Mouse (Mus musculus) embryonic facial prominence, embryonic 12.5 days (tissue): ENCODE results near the gene Rnf38. TPM values are rescaled to one million over a fixed set of nuclear protein-coding genes. Genes with fewer than 3 reads are reported as not detected.
A peak's percentile ranks its signal among the peaks of the same experiment; 100 is the strongest.

ENCODE experiments used
- ATAC-seq: fragments of 200-750 bp; cut with Nextera tagmentation; 2 replicates; pipeline ENCODE4 v1.8.0; 2017; ENCODE audit not compliant: insufficient number of reproducible peaks, insufficient read depth, low FRiP score, low TSS enrichment
- H3K27ac ChIP-seq: fragments of 300-500 bp; sonication (generic); 2 replicates; pipeline ENCODE4 v1.5.1; 2016; ENCODE audit warnings: mild to moderate bottlenecking
- H3K27me3 ChIP-seq: fragments of 300-500 bp; sonication (generic); 2 replicates; pipeline ENCODE4 v1.6.1; 2016; ENCODE audit warnings: mild to moderate bottlenecking, moderate library complexity
- H3K36me3 ChIP-seq: fragments of 300-500 bp; sonication (generic); 2 replicates; pipeline ENCODE4 v1.6.1; 2016; ENCODE audit warnings: mild to moderate bottlenecking
- H3K4me1 ChIP-seq: fragments of 300-500 bp; sonication (generic); 2 replicates; pipeline ENCODE4 v1.6.1; 2016
- H3K4me2 ChIP-seq: fragments of 300-500 bp; sonication (generic); replicated peaks from 2 replicates; pipeline ENCODE4 v1.6.1; 2016; ENCODE audit warnings: mild to moderate bottlenecking, moderate library complexity
- H3K4me3 ChIP-seq: fragments of 300-500 bp; sonication (generic); 2 replicates; pipeline ENCODE4 v1.5.1; 2016; ENCODE audit warnings: mild to moderate bottlenecking
- H3K9ac ChIP-seq: fragments of 300-500 bp; sonication (generic); 2 replicates; pipeline ENCODE4 v1.6.1; 2016; ENCODE audit warnings: mild to moderate bottlenecking, moderate library complexity
- H3K9me3 ChIP-seq: fragments of 300-500 bp; sonication (generic); 2 replicates; pipeline ENCODE4 v1.6.1; 2016; ENCODE audit warnings: mild to moderate bottlenecking, moderate library complexity
- WGBS: fragments of 180-500 bp; shearing (Covaris S2); methylation state at CpG from one replicate; pipeline ENCODE4 v1.1.7; 2016; 5-methylcytosine and 5-hydroxymethylcytosine counted together
- polyA plus RNA-seq: library from polyadenylated mRNA; unstranded; fragments of >200 nt; fragmentation: Nextera tagmentation; extraction: Ambion mirVana; gene quantifications from 2 replicates; pipeline ENCODE4 v1.2.1, GENCODE M21; 2016

Gene Rnf38
- polyA plus RNA-seq, 1 experiment from 2014 or later, result 33.3 TPM

- Histone ChIP-seq H3K9ac (no peak overlapping the region), H3K36me3 (no peaks in the 10 kb centered on the region), H3K4me3 (no peak overlapping the region), H3K27ac (no peak overlapping the region), H3K4me1 (peaks cover 7% of the 10 kb centered on the region), H3K9me3 (no peaks in the 10 kb centered on the region), H3K4me2 (no peak overlapping the region), H3K27me3 (no peaks in the 10 kb centered on the region)
- 39% methylated on average over 10 of the region's 10 CpGs for WGBS
- no peak for ATAC-seq
These were observed 16.7 kb downstream of the Rnf38 start for GRCm38 (mm10) chr4:44216797-44217442.

- ATAC-seq, result no peak
- Histone ChIP-seq H3K4me2 (no peak overlapping the region), H3K4me1 (no peaks in the 10 kb centered on the region), H3K27me3 (no peaks in the 10 kb centered on the region), H3K36me3 (no peaks in the 10 kb centered on the region), H3K9ac (no peak overlapping the region), H3K27ac (no peak overlapping the region), H3K9me3 (no peaks in the 10 kb centered on the region), H3K4me3 (no peak overlapping the region)
- WGBS, result 83% methylated on average over 1 of the region's 1 CpGs
These were observed 33.6 kb downstream of the Rnf38 start for GRCm38 (mm10) chr4:44199968-44200367.

DNA sequence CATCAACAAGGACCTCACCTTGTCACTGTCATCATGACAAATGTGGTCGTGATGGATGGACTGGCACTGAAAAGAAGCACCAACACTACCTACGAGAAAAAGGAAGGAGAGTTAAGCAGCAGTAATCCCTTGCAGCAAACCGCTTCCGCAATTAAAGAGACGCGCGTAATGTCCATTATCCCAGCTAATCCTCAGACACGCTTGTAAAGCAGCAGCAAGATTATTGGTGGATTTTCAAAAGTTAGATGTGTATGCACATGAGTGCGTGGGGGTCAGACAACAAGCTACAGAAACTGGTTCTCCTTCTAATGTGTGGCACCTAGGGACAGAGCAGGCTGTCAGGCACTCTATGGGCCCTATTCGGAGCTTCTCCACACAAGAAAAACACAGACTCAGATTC, 46.2 kb downstream of the Rnf38 start:
- no peaks in the 10 kb centered on the region for H3K4me1 ChIP-seq
- H3K9ac ChIP-seq, result no peak overlapping the region
- no peak overlapping the region for H3K4me2 ChIP-seq
- H3K4me3 ChIP-seq, result no peak overlapping the region
- H3K9me3 ChIP-seq, result no peaks in the 10 kb centered on the region
- ATAC-seq, result no peak
- no peaks in the 10 kb centered on the region for H3K36me3 ChIP-seq
- WGBS, result 75% methylated on average over 10 of the region's 10 CpGs
- no peak overlapping the region for H3K27ac ChIP-seq
- H3K27me3 ChIP-seq, result no peaks in the 10 kb centered on the region

GRCm38 (mm10) chr4:44183862-44184261, 49.7 kb downstream of the Rnf38 start:
- no peak for ATAC-seq
- no peaks in the 10 kb centered on the region for H3K27me3 ChIP-seq
- no peaks in the 10 kb centered on the region for H3K36me3 ChIP-seq
- H3K4me1 ChIP-seq, result no peaks in the 10 kb centered on the region
- no peaks in the 10 kb centered on the region for H3K9me3 ChIP-seq
- WGBS, result 65% methylated on average over 1 of the region's 1 CpGs
- no peak overlapping the region for H3K27ac ChIP-seq
- H3K4me3 ChIP-seq, result no peak overlapping the region
- no peak overlapping the region for H3K9ac ChIP-seq
- H3K4me2 ChIP-seq, result no peak overlapping the region

DNA sequence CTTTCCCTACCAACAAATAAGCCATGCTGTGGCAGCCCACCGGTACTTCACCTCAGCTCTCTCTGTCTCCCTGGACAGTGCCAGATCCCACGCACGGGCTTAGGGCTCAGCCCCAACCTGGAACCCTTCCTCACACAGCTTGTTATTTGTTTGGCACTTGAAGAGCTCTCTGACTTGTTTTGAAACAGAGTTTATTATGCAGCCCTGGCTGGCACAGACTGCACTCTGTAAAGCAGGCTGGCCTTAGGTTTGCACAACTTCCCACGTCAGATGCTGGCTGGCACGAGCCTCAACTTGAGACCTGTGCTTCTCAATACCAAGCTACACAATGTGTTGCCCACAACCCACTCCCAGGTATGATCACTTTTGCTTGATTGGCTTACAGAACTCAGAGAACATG, 53.8 kb downstream of the Rnf38 start:
- WGBS, result 86% methylated on average over 5 of the region's 5 CpGs
- no peaks in the 10 kb centered on the region for H3K36me3 ChIP-seq
- no peaks in the 10 kb centered on the region for H3K27me3 ChIP-seq
- H3K9me3 ChIP-seq, result no peaks in the 10 kb centered on the region
- no peak overlapping the region for H3K4me2 ChIP-seq
- H3K4me3 ChIP-seq, result no peak overlapping the region
- no peak overlapping the region for H3K27ac ChIP-seq
- ATAC-seq, result no peak
- H3K9ac ChIP-seq, result no peak overlapping the region
- no peaks in the 10 kb centered on the region for H3K4me1 ChIP-seq

DNA sequence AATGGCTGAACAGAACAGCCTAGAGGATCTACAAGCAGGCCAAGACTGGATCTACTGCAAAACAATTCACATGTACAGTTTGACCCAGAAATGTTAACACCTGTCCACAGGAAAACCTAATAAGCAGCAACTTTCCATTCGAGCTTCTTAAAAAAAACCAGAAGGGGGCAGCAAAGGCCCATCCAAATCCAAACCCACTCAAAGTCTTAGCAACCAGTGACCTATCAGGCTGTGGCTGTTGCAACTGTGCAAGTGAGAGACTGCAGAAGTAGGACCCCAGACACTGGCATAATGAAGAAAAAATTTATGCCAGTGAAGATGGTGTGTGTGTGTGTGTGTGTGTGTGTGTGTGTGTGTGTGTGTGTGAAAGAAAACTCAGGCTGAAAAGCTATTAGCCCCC, 60.4 kb downstream of the Rnf38 start:
- Histone ChIP-seq H3K4me1 (no peaks in the 10 kb centered on the region), H3K27ac (no peak overlapping the region), H3K36me3 (no peaks in the 10 kb centered on the region), H3K4me3 (no peak overlapping the region), H3K4me2 (no peak overlapping the region), H3K9ac (no peak overlapping the region), H3K27me3 (no peaks in the 10 kb centered on the region), H3K9me3 (no peaks in the 10 kb centered on the region)
- ATAC-seq, result no peak
- 0% methylated on average over 1 of the region's 1 CpGs for WGBS

DNA sequence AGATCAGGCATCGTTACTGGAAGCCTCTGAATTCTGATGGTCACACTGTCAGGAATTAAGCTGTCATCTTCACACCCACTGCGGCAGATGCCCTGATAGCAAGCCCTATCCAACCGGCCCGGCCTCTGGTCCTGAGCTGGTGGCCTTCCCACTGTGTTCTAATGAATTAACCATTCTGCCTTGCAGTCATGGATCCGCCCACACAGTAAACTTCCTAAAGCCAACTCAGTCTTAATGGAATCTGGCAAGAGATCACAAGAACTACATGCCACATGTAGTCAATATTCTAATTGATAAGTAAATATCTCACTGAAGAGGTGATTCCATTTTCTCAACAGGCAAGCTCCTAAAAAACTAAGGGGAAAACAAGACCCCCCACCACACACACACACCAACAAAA, 60.9 kb downstream of the Rnf38 start:
- Histone ChIP-seq H3K4me2 (no peak overlapping the region), H3K27me3 (no peaks in the 10 kb centered on the region), H3K4me3 (no peak overlapping the region), H3K9me3 (no peaks in the 10 kb centered on the region), H3K36me3 (no peaks in the 10 kb centered on the region), H3K27ac (no peak overlapping the region), H3K9ac (no peak overlapping the region), H3K4me1 (no peaks in the 10 kb centered on the region)
- WGBS, result 57% methylated on average over 5 of the region's 5 CpGs
- ATAC-seq, result no peak

DNA sequence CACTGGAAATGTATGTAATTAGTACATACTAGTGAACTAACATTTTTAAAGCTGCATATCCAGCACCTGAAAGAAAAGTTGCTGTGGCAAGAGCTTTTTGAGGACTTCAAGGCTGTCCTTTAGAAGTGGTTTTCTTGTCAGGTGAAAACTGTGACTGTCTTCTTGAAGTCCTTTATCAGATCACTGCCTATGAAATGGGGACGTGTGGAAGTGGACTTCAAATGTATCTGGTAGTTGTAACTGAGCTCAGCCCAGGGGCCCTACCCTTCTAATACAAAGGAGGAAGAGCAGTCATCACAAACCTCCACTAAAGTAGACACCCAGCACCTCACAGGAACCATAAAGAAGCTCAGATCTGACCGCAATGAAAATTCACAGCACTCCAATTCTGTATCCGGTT, 63.7 kb downstream of the Rnf38 start:
- no peak for ATAC-seq
- Histone ChIP-seq H3K9ac (no peak overlapping the region), H3K4me2 (no peak overlapping the region), H3K4me3 (no peak overlapping the region), H3K27ac (no peak overlapping the region), H3K27me3 (no peaks in the 10 kb centered on the region), H3K9me3 (no peaks in the 10 kb centered on the region), H3K4me1 (peaks cover 13% of the 10 kb centered on the region), H3K36me3 (no peaks in the 10 kb centered on the region)
- 86% methylated on average over 3 of the region's 3 CpGs for WGBS

DNA sequence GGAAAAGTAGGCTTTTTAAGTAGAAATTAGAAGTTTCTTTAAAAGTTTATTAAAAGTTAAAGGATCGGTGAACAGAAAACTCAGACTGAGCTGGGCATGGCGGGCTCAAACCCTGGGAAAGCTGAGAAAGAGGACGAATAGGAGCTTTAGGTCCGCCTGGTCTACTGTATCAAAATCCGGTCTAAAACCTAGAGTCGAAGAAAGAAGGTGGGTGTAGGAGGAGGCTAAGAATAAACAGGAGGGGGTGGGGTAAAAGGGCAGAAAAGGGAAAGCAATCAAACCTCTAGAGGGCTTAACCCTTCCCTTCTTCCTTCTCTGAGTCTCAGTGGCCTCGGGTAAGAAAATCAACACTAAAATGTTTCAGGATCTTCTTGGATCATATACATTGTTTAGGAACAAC, 64.8 kb downstream of the Rnf38 start:
- Histone ChIP-seq H3K27ac (no peak overlapping the region), H3K4me3 (peak overlapping the region; percentile 38; the same call in 1 of the 2 replicates), H3K4me2 (peak overlapping the region; percentile 56), H3K27me3 (no peaks in the 10 kb centered on the region), H3K36me3 (no peaks in the 10 kb centered on the region), H3K9ac (no peak overlapping the region), H3K4me1 (peaks cover 19% of the 10 kb centered on the region), H3K9me3 (no peaks in the 10 kb centered on the region)
- WGBS, result 4% methylated on average over 7 of the region's 7 CpGs
- ATAC-seq, result no peak

DNA sequence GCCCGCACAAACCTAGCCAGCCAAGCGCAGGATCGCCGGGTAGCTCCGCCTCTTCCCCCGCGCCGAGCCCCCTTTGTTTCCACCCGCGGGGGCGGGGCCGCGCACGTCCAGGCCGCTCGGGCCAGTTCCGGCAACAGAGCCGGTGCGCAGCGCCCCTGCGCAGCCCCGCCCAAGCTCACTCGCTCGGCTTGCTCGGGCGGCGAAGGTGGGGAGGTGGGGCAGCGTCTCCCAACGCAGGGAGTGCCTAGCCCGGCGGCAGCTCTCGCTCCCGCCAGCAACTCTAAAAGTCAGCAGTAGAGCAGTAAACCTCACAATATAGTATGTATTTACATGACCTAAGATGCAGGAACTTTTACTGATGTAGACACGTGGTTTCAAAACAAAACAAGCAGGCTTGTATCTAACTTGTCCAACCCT, 65.3 kb downstream of the Rnf38 start:
- Histone ChIP-seq H3K27ac (0 out of 2 replicates have a peak overlapping the region, but pooled peaks have one; percentile 56), H3K36me3 (no peaks in the 10 kb centered on the region), H3K4me3 (peak overlapping the region; percentile 38), H3K4me2 (peak overlapping the region; percentile 56), H3K9me3 (no peaks in the 10 kb centered on the region), H3K27me3 (no peaks in the 10 kb centered on the region), H3K9ac (peak overlapping the region; percentile 31), H3K4me1 (peaks cover 24% of the 10 kb centered on the region)
- under 1% methylated on average over 20 of the region's 34 CpGs for WGBS
- peak; percentile 87 for ATAC-seq

DNA sequence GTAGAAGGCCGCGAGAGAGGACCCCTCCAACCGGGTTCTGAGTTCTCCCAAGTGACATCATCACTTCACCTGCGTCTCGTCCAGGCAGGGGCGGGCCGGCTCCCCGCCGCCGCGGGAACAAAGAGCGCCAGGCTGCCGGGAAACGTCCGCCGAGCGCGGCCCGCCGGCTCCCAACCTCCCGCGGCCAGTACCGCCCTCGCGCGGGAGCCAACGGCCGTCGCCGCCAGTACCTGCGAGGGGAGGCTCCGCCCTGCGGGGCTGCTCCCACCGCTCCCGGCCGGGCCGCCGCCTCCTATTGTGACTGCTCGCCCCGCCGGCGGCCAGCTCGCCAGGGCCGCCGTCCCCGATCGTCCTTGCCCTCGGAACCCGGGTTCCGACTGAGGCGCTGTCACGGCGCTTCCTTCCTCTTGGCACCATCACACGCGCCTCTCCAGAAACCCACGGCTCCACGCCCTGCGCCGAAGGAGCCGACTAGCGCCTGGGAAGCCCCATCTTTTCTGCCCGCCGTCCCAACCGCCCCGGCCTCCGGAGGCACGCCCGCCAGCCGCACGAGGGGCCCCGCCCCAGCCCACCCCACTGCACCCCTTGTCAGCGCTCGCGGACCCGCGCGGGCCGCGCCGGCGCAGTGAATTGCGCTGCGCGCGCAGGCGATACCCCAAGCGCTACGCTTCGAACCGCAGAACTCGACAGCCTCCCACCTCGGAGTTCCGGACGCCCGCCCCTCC, 66.0 kb downstream of the Rnf38 start:
- peaks cover 31% of the 10 kb centered on the region for H3K4me1 ChIP-seq
- ATAC-seq, result peak; percentile 89

DNA sequence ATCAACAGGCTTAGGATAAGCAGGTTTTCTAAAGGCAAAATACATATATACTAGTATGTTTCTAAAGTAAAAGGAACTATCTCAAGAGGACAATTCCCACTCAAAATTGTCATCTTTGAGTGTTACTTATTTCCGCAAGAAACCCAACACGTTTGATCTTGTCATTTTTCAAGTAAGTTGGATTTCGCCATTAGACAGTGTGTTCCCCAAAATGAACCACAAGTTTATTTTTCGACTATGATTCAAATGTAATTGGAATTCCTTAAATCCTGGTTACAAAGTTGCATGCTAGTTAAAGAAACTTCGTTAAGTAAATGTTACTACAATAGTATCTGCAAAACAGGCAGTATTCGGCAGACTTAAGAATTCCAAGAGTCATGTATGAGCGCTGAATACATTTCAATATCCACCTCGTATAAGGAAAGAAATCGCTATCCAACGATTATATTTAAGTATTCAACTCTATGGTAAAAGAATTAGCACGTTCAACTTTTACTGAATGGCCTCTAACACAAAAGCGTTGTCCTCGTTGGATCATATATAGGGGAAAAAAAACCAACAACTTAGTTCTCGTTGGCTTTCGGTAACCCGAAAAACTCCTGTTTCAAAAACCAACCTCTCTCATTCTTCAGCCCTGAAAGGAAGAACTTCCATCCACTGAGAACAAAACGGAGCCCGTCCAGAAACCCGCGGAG, 66.7 kb downstream of the Rnf38 start:
- whole genome bisulfite sequencing, result 4% methylated on average over 20 of the region's 20 CpGs
- no peak for ATAC-seq

More for the DNA sequence above, 66.0 kb downstream of the Rnf38 start:
- under 1% methylated on average over 83 of the region's 95 CpGs for WGBS
- Histone ChIP-seq H3K4me3 (peak overlapping the region; percentile 75), H3K27ac (peak overlapping the region; percentile 99), H3K27me3 (no peaks in the 10 kb centered on the region), H3K9ac (peak overlapping the region; percentile 91), H3K9me3 (no peaks in the 10 kb centered on the region), H3K36me3 (no peaks in the 10 kb centered on the region), H3K4me2 (peak overlapping the region; percentile 68)

More for the DNA sequence above, 66.7 kb downstream of the Rnf38 start:
- peak overlapping the region; percentile 75 for H3K4me3 ChIP-seq
- peaks cover 36% of the 10 kb centered on the region for H3K4me1 ChIP-seq
- no peaks in the 10 kb centered on the region for H3K36me3 ChIP-seq
- peak overlapping the region; percentile 68 for H3K4me2 ChIP-seq
- peak overlapping the region; percentile 91 for H3K9ac ChIP-seq
- no peaks in the 10 kb centered on the region for H3K9me3 ChIP-seq
- peak overlapping the region; percentile 99 for H3K27ac ChIP-seq
- H3K27me3 ChIP-seq, result no peaks in the 10 kb centered on the region
